Mouse (Mus musculus): ENCODE data around the gene Ctbs. TPM values are rescaled to one million over a fixed set of nuclear protein-coding genes. Genes with fewer than 3 reads are reported as not detected.
A peak's percentile ranks its signal among the peaks of the same experiment; 100 is the strongest.

Gene Ctbs
- polyA plus RNA-seq, 1 experiment, result 4.4 TPM

DNA sequence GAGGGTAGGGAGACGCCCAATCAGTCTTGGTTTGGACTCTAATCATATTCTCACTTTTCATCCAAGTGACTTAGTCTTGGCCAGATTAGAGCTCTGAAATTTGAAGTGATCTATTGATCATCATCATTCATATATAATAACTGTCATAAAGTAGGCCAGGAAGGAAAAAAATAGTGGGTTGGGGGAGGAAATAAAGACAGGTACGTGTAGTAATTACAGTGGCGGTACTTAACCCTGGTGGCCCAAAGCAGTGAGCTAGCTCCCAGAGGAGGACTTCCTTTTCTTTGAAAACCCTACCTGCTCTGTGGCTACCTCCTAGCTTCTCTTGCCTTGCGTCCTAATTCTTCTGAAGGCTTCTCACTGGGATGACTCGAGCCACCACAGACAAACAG, 51.2 kb downstream of the Ctbs start:
- Histone ChIP-seq H3K4me3 (ENCODE audit: insufficient read depth, low read length) (no peak overlapping the region; the same call in 1 of the 2 replicates), H3K4me1 (ENCODE audit: control insufficient read depth, insufficient read depth, low read length) (no peaks in the 10 kb centered on the region; the same call in 1 of the 2 replicates), H3K27ac (ENCODE audit: insufficient read depth, low read length) (peak overlapping the region; percentile 76; the same call in 1 of the 2 replicates)
- no peak for TF ChIP-seq POLR2A (IDR thresholded peaks at IDR 0.05; ENCODE audit: extremely low read depth, insufficient read depth, low read length)
- TF ChIP-seq CTCF (IDR thresholded peaks at IDR 0.05; ENCODE audit: extremely low read depth, insufficient read depth, low read length), result no peak

DNA sequence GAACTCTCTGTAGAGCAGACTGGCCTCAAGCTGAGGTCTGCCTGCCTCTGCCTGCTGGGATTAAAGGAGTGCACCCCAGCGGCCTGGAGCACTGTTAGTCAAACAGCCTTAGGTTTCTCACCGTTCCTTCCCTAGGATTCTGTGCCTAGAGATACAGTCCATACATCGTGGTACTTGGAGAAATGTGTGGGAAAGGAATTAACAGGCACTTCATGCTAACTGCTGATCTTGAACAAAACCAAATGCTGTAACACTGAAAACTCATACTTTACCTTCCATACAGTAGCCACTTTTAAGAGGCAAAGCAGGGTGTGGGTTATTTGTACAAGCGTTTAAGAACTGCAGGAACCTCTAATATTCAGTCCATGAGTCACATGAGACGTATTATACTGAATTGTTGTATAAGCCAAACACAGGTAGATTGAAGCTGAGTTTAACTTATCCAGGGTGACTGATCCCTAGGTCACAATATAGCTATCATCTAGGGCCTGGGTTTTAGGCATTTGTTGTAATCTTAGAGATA, 52.1 kb downstream of the Ctbs start:
- no peak overlapping the region for H3K27ac ChIP-seq (ENCODE audit: insufficient read depth, low read length)
- no peaks in the 10 kb centered on the region; the same call in 1 of the 2 replicates for H3K4me1 ChIP-seq (ENCODE audit: control insufficient read depth, insufficient read depth, low read length)
- H3K4me3 ChIP-seq (ENCODE audit: insufficient read depth, low read length), result no peak overlapping the region

DNA sequence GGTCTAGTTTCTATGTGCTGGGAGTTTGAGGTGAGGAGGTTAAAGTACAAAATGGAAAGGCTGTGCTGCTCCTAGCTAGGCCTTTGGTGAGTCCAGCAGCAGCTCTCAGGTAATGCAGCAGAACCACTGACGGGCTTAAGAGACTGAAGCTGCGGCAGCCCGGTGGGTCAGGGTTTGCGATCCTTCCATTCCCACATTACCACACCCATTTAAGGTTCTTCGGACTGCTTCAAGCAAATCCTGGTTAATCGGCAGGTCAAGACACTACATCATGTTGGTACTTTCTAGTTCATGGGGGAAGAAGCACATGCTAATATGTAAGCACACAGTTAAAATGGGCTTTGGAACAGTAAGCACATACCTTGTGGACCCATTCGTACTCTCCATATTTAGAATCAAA, 57.1 kb downstream of the Ctbs start:
- no peak overlapping the region for H3K27ac ChIP-seq (ENCODE audit: insufficient read depth, low read length)
- no peaks in the 10 kb centered on the region; the same call in 1 of the 2 replicates for H3K4me1 ChIP-seq (ENCODE audit: control insufficient read depth, insufficient read depth, low read length)
- no peak overlapping the region for H3K4me3 ChIP-seq (ENCODE audit: insufficient read depth, low read length)
- TF ChIP-seq POLR2A (IDR thresholded peaks at IDR 0.05; ENCODE audit: extremely low read depth, insufficient read depth, low read length), result no peak
- TF ChIP-seq CTCF (IDR thresholded peaks at IDR 0.05; ENCODE audit: extremely low read depth, insufficient read depth, low read length), result no peak

More for the DNA sequence above, 52.1 kb downstream of the Ctbs start:
- TF ChIP-seq CTCF (IDR thresholded peaks at IDR 0.05; ENCODE audit: extremely low read depth, insufficient read depth, low read length), result no peak
- no peak for TF ChIP-seq POLR2A (IDR thresholded peaks at IDR 0.05; ENCODE audit: extremely low read depth, insufficient read depth, low read length)

Other genes starting within 250 kb of the Ctbs start
- gene Lpar3, start 228.8 kb upstream of the Ctbs start, polyA plus RNA-seq (2012; rRNA removed), result 0.31 and 0.34 TPM in 2 replicates
- gene Ssx2ip, start 45.2 kb upstream of the Ctbs start, polyA plus RNA-seq (2012; rRNA removed), result 40.7 and 41.8 TPM in 2 replicates
- 3.7 and 4.0 TPM in 2 replicates for gene Spata1, start 50.0 kb downstream of the Ctbs start, polyA plus RNA-seq (2012; rRNA removed)
- gene Gng5, start 50.0 kb downstream of the Ctbs start, polyA plus RNA-seq (2012; rRNA removed), result 79.7 and 97.3 TPM in 2 replicates
- gene Rpf1, start 71.6 kb downstream of the Ctbs start, polyA plus RNA-seq (2012; rRNA removed), result 18.4 and 19.6 TPM in 2 replicates
- gene Uox, start 120.6 kb downstream of the Ctbs start, polyA plus RNA-seq (2012; rRNA removed), result 0.74 and 0.75 TPM in 2 replicates
- gene Dnase2b, start 165.8 kb downstream of the Ctbs start, polyA plus RNA-seq (2012; rRNA removed), result 0.04 TPM in 1 of 2 replicates, not detected in the other
- 0.10 TPM in 1 of 2 replicates, not detected in the other for gene 4930503B20Rik, start 201.5 kb downstream of the Ctbs start, polyA plus RNA-seq (2012; rRNA removed)
- gene Samd13, start 235.8 kb downstream of the Ctbs start, polyA plus RNA-seq (2012; rRNA removed), result 0.42 and 0.54 TPM in 2 replicates

All from cortical plate, adult 2 months (tissue).